Mouse (Mus musculus) testis, postnatal 14 days (tissue): Measurements from ENCODE around the gene Mrpl45.

Experiments
- DNase-seq: peaks from one replicate; pipeline ENCODE4 v3.0.0; 2021; ENCODE audit warnings: low spot score

The Mrpl45 gene

GRCm38 (mm10) chr11:97365556-97365955 lies 50.0 kb downstream of the Mrpl45 start:
- DNase-seq, result no peak

GRCm38 (mm10) chr11:97368501-97368900 lies 53.0 kb downstream of the Mrpl45 start:
- DNase-seq, result no peak

GRCm38 (mm10) chr11:97370329-97371091 lies 55.0 kb downstream of the Mrpl45 start:
- no peak for DNase-seq

- DNase-seq, result no peak
Measured at GRCm38 (mm10) chr11:97372159-97372864, 56.8 kb downstream of the Mrpl45 start.

- DNase-seq, result no peak
Measured at GRCm38 (mm10) chr11:97373402-97373801, 57.9 kb downstream of the Mrpl45 start.
